Mouse (Mus musculus) embryonic facial prominence, embryonic 15.5 days (tissue): ENCODE results near the gene Inpp5a. TPM values are rescaled to one million over a fixed set of nuclear protein-coding genes. Genes with fewer than 3 reads are reported as not detected.

Experiments
- ATAC-seq: fragments of 200-750 bp; cut with Nextera tagmentation; 2 replicates; pipeline ENCODE4 v1.8.0; 2017; ENCODE audit warnings: low read depth, moderate TSS enrichment; ENCODE audit not compliant: insufficient number of reproducible peaks, low FRiP score, low TSS enrichment
- H3K27ac ChIP-seq: fragments of 300-500 bp; sonication (generic); replicated peaks from 2 replicates; pipeline ENCODE4 v1.5.1; 2015; ENCODE audit warnings: mild to moderate bottlenecking, inconsistent platforms
- H3K27me3 ChIP-seq: fragments of 300-500 bp; sonication (generic); 2 replicates; pipeline ENCODE4 v1.6.1; 2015; ENCODE audit warnings: inconsistent platforms
- H3K36me3 ChIP-seq: fragments of 300-500 bp; sonication (generic); 2 replicates; pipeline ENCODE4 v1.6.1; 2015; ENCODE audit warnings: mild to moderate bottlenecking, inconsistent platforms
- H3K4me1 ChIP-seq: fragments of 300-500 bp; sonication (generic); 2 replicates; pipeline ENCODE4 v1.6.1; 2015; ENCODE audit warnings: inconsistent platforms
- H3K4me2 ChIP-seq: fragments of 300-500 bp; sonication (generic); replicated peaks from 2 replicates; pipeline ENCODE4 v1.6.1; 2015; ENCODE audit warnings: mild to moderate bottlenecking, inconsistent platforms
- H3K4me3 ChIP-seq: fragments of 300-500 bp; sonication (generic); replicated peaks from 2 replicates; pipeline ENCODE4 v1.5.1; 2015; ENCODE audit warnings: mild to moderate bottlenecking, inconsistent platforms
- H3K9ac ChIP-seq: fragments of 300-500 bp; sonication (generic); 2 replicates; pipeline ENCODE4 v1.6.1; 2015; ENCODE audit warnings: inconsistent platforms
- H3K9me3 ChIP-seq: fragments of 300-500 bp; sonication (generic); replicated peaks from 2 replicates; pipeline ENCODE4 v1.6.1; 2016; ENCODE audit warnings: inconsistent platforms
- WGBS: fragments of 180-500 bp; shearing (Covaris S2); methylation state at CpG from one replicate; pipeline ENCODE4 v1.1.7; 2015; 5-methylcytosine and 5-hydroxymethylcytosine counted together
- polyA plus RNA-seq: library from polyadenylated mRNA; unstranded; fragments of >200 nt; fragmentation: Nextera tagmentation; extraction: Ambion mirVana; gene quantifications from 2 replicates; pipeline ENCODE4 v1.2.1, GENCODE M21; 2015

Inpp5a gene
- polyA plus RNA-seq, 1 experiment from 2014 or later, result 30.5 TPM

- H3K4me2 ChIP-seq, result no peak overlapping the region
- no peak overlapping the region for H3K27ac ChIP-seq
- H3K4me3 ChIP-seq, result no peak overlapping the region
- peaks cover 13% of the 10 kb centered on the region; the same call in 1 of the 2 replicates for H3K36me3 ChIP-seq
- no peaks in the 10 kb centered on the region for H3K9me3 ChIP-seq
- WGBS, result 86% methylated on average over 6 of the region's 6 CpGs
- no peaks in the 10 kb centered on the region for H3K27me3 ChIP-seq
- H3K9ac ChIP-seq, result no peak overlapping the region
- H3K4me1 ChIP-seq, result peaks cover 3% of the 10 kb centered on the region; the same call in 1 of the 2 replicates
- no peak for ATAC-seq
Observed at GRCm38 (mm10) chr7:139479626-139480025, 90.7 kb downstream of the Inpp5a start.

GRCm38 (mm10) chr7:139484206-139484955, 95.5 kb downstream of the Inpp5a start:
- H3K27me3 ChIP-seq, result no peaks in the 10 kb centered on the region
- ATAC-seq, result no peak
- H3K4me2 ChIP-seq, result no peak overlapping the region
- no peak overlapping the region for H3K27ac ChIP-seq
- WGBS, result 62% methylated on average over 9 of the region's 9 CpGs
- peaks cover 9% of the 10 kb centered on the region; the same call in 1 of the 2 replicates for H3K36me3 ChIP-seq
- no peak overlapping the region for H3K9ac ChIP-seq
- H3K4me3 ChIP-seq, result no peak overlapping the region
- no peaks in the 10 kb centered on the region for H3K9me3 ChIP-seq
- H3K4me1 ChIP-seq, result peaks cover 4% of the 10 kb centered on the region; the same call in 1 of the 2 replicates

GRCm38 (mm10) chr7:139489721-139490211, 100.9 kb downstream of the Inpp5a start:
- ATAC-seq, result no peak
- no peak overlapping the region for H3K27ac ChIP-seq
- H3K4me1 ChIP-seq, result 0 out of 2 replicates have a peak, but pooled peaks cover 7% of the 10 kb centered on the region
- no peaks in the 10 kb centered on the region for H3K36me3 ChIP-seq
- no peak overlapping the region for H3K9ac ChIP-seq
- no peak overlapping the region for H3K4me2 ChIP-seq
- WGBS, result 74% methylated on average over 3 of the region's 3 CpGs
- H3K9me3 ChIP-seq, result no peaks in the 10 kb centered on the region
- no peaks in the 10 kb centered on the region for H3K27me3 ChIP-seq
- H3K4me3 ChIP-seq, result no peak overlapping the region

GRCm38 (mm10) chr7:139492351-139492750, 103.4 kb downstream of the Inpp5a start:
- H3K27me3 ChIP-seq, result no peaks in the 10 kb centered on the region
- no peak overlapping the region for H3K27ac ChIP-seq
- 0 out of 2 replicates have a peak, but pooled peaks cover 11% of the 10 kb centered on the region for H3K4me1 ChIP-seq
- H3K36me3 ChIP-seq, result no peaks in the 10 kb centered on the region
- no peak overlapping the region for H3K4me3 ChIP-seq
- WGBS, result 88% methylated on average over 4 of the region's 4 CpGs
- ATAC-seq, result no peak
- H3K4me2 ChIP-seq, result no peak overlapping the region
- H3K9ac ChIP-seq, result no peak overlapping the region
- H3K9me3 ChIP-seq, result no peaks in the 10 kb centered on the region

GRCm38 (mm10) chr7:139492946-139493345, 104.0 kb downstream of the Inpp5a start:
- Histone ChIP-seq H3K4me3 (no peak overlapping the region), H3K4me1 (0 out of 2 replicates have a peak, but pooled peaks cover 11% of the 10 kb centered on the region), H3K27ac (no peak overlapping the region), H3K9me3 (no peaks in the 10 kb centered on the region), H3K27me3 (no peaks in the 10 kb centered on the region), H3K9ac (no peak overlapping the region), H3K36me3 (no peaks in the 10 kb centered on the region), H3K4me2 (no peak overlapping the region)
- 45% methylated on average over 2 of the region's 2 CpGs for WGBS
- ATAC-seq, result no peak

GRCm38 (mm10) chr7:139495791-139496190, 106.9 kb downstream of the Inpp5a start:
- Histone ChIP-seq H3K27ac (no peak overlapping the region), H3K4me1 (0 out of 2 replicates have a peak, but pooled peaks cover 11% of the 10 kb centered on the region), H3K27me3 (no peaks in the 10 kb centered on the region), H3K36me3 (no peaks in the 10 kb centered on the region), H3K4me3 (no peak overlapping the region), H3K9me3 (no peaks in the 10 kb centered on the region), H3K9ac (no peak overlapping the region), H3K4me2 (no peak overlapping the region)
- WGBS, result 67% methylated on average over 6 of the region's 6 CpGs
- no peak for ATAC-seq

GRCm38 (mm10) chr7:139498038-139498625, 109.2 kb downstream of the Inpp5a start:
- Histone ChIP-seq H3K9me3 (no peaks in the 10 kb centered on the region), H3K27ac (no peak overlapping the region), H3K4me1 (0 out of 2 replicates have a peak, but pooled peaks cover 11% of the 10 kb centered on the region), H3K4me3 (no peak overlapping the region), H3K36me3 (no peaks in the 10 kb centered on the region), H3K27me3 (no peaks in the 10 kb centered on the region), H3K4me2 (no peak overlapping the region), H3K9ac (no peak overlapping the region)
- WGBS, result 69% methylated on average over 19 of the region's 19 CpGs
- no peak for ATAC-seq

GRCm38 (mm10) chr7:139504064-139504463, 115.2 kb downstream of the Inpp5a start:
- H3K27me3 ChIP-seq, result no peaks in the 10 kb centered on the region
- ATAC-seq, result no peak

GRCm38 (mm10) chr7:139506677-139507412, 117.9 kb downstream of the Inpp5a start:
- H3K4me2 ChIP-seq, result no peak overlapping the region
- no peak overlapping the region for H3K4me3 ChIP-seq
- H3K9me3 ChIP-seq, result no peaks in the 10 kb centered on the region
- no peaks in the 10 kb centered on the region for H3K4me1 ChIP-seq
- no peaks in the 10 kb centered on the region; the same call in 1 of the 2 replicates for H3K36me3 ChIP-seq
- no peak overlapping the region for H3K27ac ChIP-seq
- 75% methylated on average over 9 of the region's 9 CpGs for WGBS
- no peaks in the 10 kb centered on the region for H3K27me3 ChIP-seq
- H3K9ac ChIP-seq, result no peak overlapping the region
- ATAC-seq, result no peak

More at GRCm38 (mm10) chr7:139504064-139504463, 115.2 kb downstream of the Inpp5a start:
- Histone ChIP-seq H3K4me3 (no peak overlapping the region), H3K4me2 (no peak overlapping the region), H3K4me1 (no peaks in the 10 kb centered on the region), H3K9me3 (no peaks in the 10 kb centered on the region), H3K9ac (no peak overlapping the region), H3K36me3 (no peaks in the 10 kb centered on the region), H3K27ac (no peak overlapping the region)
- WGBS, result 80% methylated on average over 7 of the region's 7 CpGs

GRCm38 (mm10) chr7:139508938-139509337, 120.0 kb downstream of the Inpp5a start:
- H3K4me2 ChIP-seq, result no peak overlapping the region
- no peaks in the 10 kb centered on the region for H3K9me3 ChIP-seq
- no peaks in the 10 kb centered on the region for H3K4me1 ChIP-seq
- ATAC-seq, result no peak
- 78% methylated on average over 4 of the region's 4 CpGs for WGBS
- H3K9ac ChIP-seq, result no peak overlapping the region
- no peak overlapping the region for H3K4me3 ChIP-seq
- H3K27ac ChIP-seq, result no peak overlapping the region
- H3K36me3 ChIP-seq, result peaks cover 8% of the 10 kb centered on the region; the same call in 1 of the 2 replicates
- no peaks in the 10 kb centered on the region for H3K27me3 ChIP-seq
